Mouse (Mus musculus) CD4-positive, CD25-positive, alpha-beta regulatory T cell, adult 2 months (primary cell): ENCODE results near the gene Szrd1.

Experiments used
- DNase-seq: peaks from one replicate; pipeline ENCODE4 v3.0.0-alpha.2; 2012; ENCODE audit warnings: low read depth, low spot score

Szrd1 gene

GRCm38 (mm10) chr4:141139116-141139970, at the start of gene Szrd1:
Gene Szrd1 (minus strand): TSS chr4:141139775.
- DNase-seq = peak; percentile 100

- DNase-seq = no peak
Observed at GRCm38 (mm10) chr4:141186923-141187836, 47.6 kb upstream of the Szrd1 start.

GRCm38 (mm10) chr4:141184426-141184825, 44.9 kb upstream of the Szrd1 start:
- no peak for DNase-seq

- peak; percentile 43 for DNase-seq
Observed at GRCm38 (mm10) chr4:141183932-141184331, 44.4 kb upstream of the Szrd1 start.

GRCm38 (mm10) chr4:141181981-141182380, 42.4 kb upstream of the Szrd1 start:
- no peak for DNase-seq

- no peak for DNase-seq
Observed at GRCm38 (mm10) chr4:141180831-141181230, 41.3 kb upstream of the Szrd1 start.

DNA sequence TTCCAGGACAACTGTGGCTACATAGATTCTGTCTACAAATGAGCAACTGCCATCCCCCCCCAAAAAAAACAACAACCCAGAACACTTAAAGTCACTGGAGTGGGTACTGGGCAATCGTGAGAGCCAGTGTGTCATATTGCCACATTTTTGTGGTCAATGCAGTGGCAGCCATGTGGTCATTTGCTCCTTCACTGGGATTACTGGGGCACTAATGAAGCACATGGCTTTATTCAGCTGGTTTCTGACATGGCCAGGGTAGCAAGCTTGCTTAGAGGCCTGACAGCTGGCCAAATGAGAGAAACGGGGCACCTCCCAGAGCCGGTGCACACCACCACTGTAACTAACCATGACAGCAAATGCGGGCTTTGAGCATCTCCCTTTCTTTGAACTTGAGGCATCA, 38.9 kb upstream of the Szrd1 start:
- DNase-seq = no peak

GRCm38 (mm10) chr4:141176328-141176838, 36.8 kb upstream of the Szrd1 start:
- DNase-seq = no peak

DNA sequence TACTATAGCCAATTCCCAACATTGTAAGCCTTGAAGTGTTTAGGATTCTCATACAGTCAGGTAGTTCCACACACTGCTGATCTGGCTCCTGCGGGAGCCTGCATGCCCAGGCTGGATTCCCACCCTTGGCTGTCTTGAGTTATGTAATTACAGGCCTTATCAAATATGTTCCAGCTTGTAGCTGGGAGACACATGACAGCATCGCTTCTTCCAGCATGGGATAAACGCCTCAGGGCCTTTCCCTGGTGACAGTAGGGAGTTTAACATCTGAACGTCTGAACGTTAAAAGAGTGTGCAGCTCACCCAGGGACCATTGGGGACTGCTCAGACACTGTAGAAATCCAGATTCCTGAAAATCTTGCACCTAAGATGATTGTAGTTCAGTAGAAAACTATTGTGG, 36.2 kb upstream of the Szrd1 start:
- no peak for DNase-seq

GRCm38 (mm10) chr4:141172121-141172520, 32.5 kb upstream of the Szrd1 start:
- DNase-seq = no peak

- DNase-seq = no peak
Observed at GRCm38 (mm10) chr4:141167156-141167555, 27.6 kb upstream of the Szrd1 start.

- DNase-seq = no peak
Observed at GRCm38 (mm10) chr4:141165744-141166292, 26.2 kb upstream of the Szrd1 start.

DNA sequence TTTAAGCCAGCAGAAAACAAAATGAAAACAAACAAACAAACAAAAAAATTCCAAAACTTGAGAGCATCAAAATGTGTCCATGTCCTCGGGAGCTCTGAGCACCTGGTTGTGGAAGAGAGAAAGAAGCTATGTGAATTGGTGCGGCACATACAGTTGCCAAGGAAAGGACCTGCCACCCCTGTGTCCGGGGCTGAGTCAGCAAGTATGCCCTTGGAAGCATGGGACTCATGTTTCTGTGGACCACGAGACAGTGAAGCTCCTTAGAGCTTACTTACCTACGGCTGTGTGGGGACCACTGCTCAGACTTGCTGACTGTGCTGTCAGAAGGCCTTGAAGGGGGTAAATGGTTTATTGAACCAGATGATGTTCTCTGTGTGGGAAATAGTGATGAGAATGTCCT, 24.2 kb upstream of the Szrd1 start:
- DNase-seq = no peak

DNA sequence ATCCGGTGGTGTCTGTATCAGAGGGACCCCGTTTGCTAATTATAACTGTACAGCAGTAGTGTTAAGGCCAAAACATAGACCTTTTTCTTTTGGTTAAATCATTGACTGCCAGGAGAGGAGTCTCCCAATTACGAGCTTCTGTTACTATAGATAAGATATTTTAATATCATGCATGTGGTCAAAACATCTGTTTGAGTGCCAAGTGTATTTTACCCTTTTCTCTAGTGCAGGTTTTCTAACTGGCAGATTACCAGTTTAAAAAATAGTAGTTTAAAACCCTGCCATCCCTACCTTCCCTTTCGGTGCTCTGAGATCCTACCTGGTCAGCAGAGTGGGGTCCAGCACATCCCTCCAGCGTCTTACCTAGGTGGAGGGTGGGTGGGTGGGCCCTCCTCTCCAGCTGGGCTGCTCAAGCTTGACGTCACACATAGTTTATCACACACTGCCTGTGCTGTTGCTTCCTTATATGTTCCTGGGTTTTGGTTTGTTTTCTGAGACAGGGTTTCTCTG, 22.2 kb upstream of the Szrd1 start:
- no peak for DNase-seq

DNA sequence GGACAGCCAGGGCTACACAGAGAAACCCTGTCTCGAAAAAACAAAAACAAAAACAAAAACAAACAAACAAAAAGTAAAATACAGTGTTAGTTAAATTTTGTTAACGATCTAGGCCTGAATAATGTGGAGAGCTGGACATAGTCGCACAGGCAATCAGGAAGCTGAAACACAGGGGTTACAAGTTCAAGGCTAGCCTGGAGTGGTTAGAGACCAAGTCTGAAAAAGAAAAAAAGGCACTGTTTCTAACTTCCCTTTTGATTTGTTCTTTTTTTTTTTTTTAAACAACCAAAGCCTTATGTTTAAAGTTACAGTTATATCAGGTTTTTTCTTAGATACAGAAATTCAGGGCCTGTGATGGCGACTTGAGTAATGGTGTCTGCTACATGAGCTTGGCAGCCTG, 20.6 kb upstream of the Szrd1 start:
- no peak for DNase-seq

GRCm38 (mm10) chr4:141159666-141160065, 20.1 kb upstream of the Szrd1 start:
- no peak for DNase-seq

DNA sequence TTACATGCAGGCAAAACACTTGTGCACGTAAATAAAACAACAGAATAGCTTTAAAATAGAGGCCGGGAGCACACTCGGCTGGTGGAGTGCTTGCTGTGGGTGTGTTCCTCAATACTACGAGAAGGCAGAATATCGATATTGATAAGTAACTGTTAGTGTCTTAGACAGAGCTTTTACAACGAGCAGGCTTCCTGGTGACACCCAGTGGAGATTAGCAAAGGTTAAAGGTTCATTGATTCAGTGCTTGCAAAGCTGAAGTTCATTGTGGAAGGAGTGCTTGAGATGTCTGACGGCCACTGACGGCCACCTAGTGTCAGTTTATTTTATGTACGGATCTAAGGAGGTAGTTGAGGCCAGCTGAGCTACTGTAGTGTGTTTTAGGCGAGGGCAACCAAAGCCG, 19.5 kb upstream of the Szrd1 start:
- no peak for DNase-seq

DNA sequence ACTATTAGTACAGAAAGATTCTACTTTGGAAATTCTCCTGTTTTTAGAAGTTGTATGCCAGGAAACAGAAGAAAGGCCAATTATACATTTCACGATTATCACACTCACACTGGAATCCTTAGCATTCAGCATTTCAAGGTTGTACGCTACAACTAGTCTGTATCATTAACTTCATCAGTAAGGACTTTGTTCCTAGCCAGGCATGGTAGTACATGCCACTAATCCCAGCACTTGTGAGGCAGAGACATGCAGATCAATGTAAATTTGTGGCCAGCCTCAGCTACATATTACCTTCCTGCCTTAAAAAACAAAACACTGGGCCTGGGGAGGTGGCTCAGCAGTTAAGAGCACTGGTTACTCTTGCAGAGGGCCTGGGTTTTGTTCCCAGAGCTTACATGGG, 19.0 kb upstream of the Szrd1 start:
- no peak for DNase-seq

GRCm38 (mm10) chr4:141157485-141157884, 17.9 kb upstream of the Szrd1 start:
- no peak for DNase-seq

DNA sequence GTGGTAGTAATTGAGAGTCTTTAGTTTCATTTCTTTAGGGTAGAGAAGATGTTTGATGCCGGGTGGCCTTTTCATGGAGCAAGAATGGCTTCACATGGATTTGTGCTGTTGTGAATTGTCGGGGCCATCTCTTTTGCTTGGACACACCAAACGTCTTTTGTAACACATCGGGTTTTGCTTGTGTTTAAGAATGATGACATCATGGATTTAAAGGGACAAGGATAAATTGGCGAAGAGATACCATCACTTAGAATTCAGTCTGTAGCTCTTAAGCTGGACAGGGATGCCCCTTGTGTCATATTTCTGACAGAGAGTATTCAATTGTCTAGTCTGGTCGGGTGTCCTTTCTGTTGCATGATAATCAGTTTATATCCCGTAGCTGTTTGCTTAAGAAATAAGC, 9.5 kb upstream of the Szrd1 start:
- DNase-seq = no peak

GRCm38 (mm10) chr4:141148009-141148801, 8.6 kb upstream of the Szrd1 start:
- DNase-seq = peak; percentile 64
